In genomic region chrX:102493992-102494730, GRCm38 (mm10) we compare ENCODE assay signal across 9 mouse cellular contexts. TPM values are rescaled to one million over a fixed set of nuclear protein-coding genes. Genes with fewer than 3 reads are reported as not detected.
DNase-seq lines count a peak whose midpoint lies in the region; ATAC-seq and TF ChIP-seq lines count a peak whose summit lies in the region.
"Had no signal": no experiment of that assay in that cellular context is flagged by ENCODE, and none has a peak within 500 bp of the region (broad histone marks: within the 10 kb centered on the region; RNA-seq: fewer than 3 reads in every experiment).

No protein-coding gene starts in this region.

- intact Hi-C loops in left cerebral cortex, postnatal 4 days (cut with DNase I): no loop called here

- H3K9ac ChIP-seq in MEL (ENCODE audit: control insufficient read depth, low read depth, low read length, poor library complexity, severe bottlenecking): no peak overlapping the region
- H3K9ac ChIP-seq: neural tube, embryonic 13.5 days had no signal

- H3K79me2 ChIP-seq in MEL (ENCODE audit: control insufficient read depth, insufficient read depth, low read length, poor library complexity): no peaks in the 10 kb centered on the region

- TF ChIP-seq CTCF in MEL (IDR thresholded peaks at IDR 0.05 in 2 of 3, conservative IDR thresholded peaks at IDR 0.05 in 1 of 3; ENCODE audit: control insufficient read depth in 1 of 3, insufficient read depth in 1 of 3, low read depth in 2 of 3, low read length in 3 of 3, poor library complexity in 1 of 3, severe bottlenecking in 1 of 3): peak; percentile 24 to 63 (median 54); a peak in 5 of 6 replicates

- peak; percentile 57 for TF ChIP-seq RAD21 in MEL (IDR thresholded peaks at IDR 0.05; ENCODE audit: low read depth, low read length)

- ATAC-seq in inflammation-experienced regulatory T-cells, adult 6 months: peak; percentile 68

- H3K27ac ChIP-seq in MEL (ENCODE audit: control insufficient read depth, low read depth, low read length): no peak overlapping the region
- H3K27ac ChIP-seq: neural tube, embryonic 13.5 days had no signal

- no peaks in the 10 kb centered on the region for H3K36me3 ChIP-seq in MEL (ENCODE audit: control insufficient read depth in 1 of 2, insufficient read depth in 2 of 2, low read length in 2 of 2)

- DNase-seq in adrenal gland, postnatal 10 days: peak; percentile 7
- no peak for DNase-seq in adrenal gland, postnatal 14 days
- peak; percentile 10 for DNase-seq in left cerebral cortex, postnatal 4 days
- DNase-seq in left cerebral cortex, adult 18-20 months (ENCODE audit: low spot score in 2 of 2): no peak
- peak; percentile 46 for DNase-seq in MEL (ENCODE audit: low read depth, low spot score)
- no peak for DNase-seq in gastrocnemius, postnatal 25 days
- DNase-seq in heart, adult 8-10 months (ENCODE audit: low spot score): no peak

- H3K27me3 ChIP-seq in MEL (ENCODE audit: control insufficient read depth in 1 of 2, insufficient read depth in 2 of 2, low read length in 2 of 2): no peaks in the 10 kb centered on the region

- no peak overlapping the region for H3K4me3 ChIP-seq in MEL (ENCODE audit: control insufficient read depth in 1 of 2, insufficient read depth in 1 of 2, low read depth in 2 of 2, low read length in 2 of 2)
- H3K4me3 ChIP-seq: neural tube, embryonic 13.5 days had no signal

- TF ChIP-seq EP300 in MEL (IDR thresholded peaks at IDR 0.05; ENCODE audit: low read depth in 1 of 2, low read length in 2 of 2): no peak

- no peak for TF ChIP-seq POLR2A in MEL (IDR thresholded peaks at IDR 0.05; ENCODE audit: control insufficient read depth in 1 of 2, insufficient read depth in 1 of 2, low read depth in 1 of 2, low read length in 2 of 2, poor library complexity in 1 of 2)

- H3K9me3 ChIP-seq in MEL (replicated peaks; ENCODE audit: insufficient read depth, low read length): no peaks in the 10 kb centered on the region
- H3K9me3 ChIP-seq: neural tube, embryonic 13.5 days had no signal

- no peaks in the 10 kb centered on the region for H3K4me1 ChIP-seq in MEL (ENCODE audit: control insufficient read depth in 1 of 2, insufficient read depth in 2 of 2, low read length in 2 of 2)
- H3K4me1 ChIP-seq: neural tube, embryonic 13.5 days had no signal

TF ChIP-seq in MEL, 35 proteins besides CTCF, POLR2A, EP300 and RAD21:
- TF ChIP-seq SMC3 (IDR thresholded peaks at IDR 0.05; ENCODE audit: low read depth, low read length) (peak; percentile 68), ZC3H11A (IDR thresholded peaks at IDR 0.05; ENCODE audit: low read depth, low read length) (0 out of 2 replicates have a peak, but pooled peaks have one; percentile 23), USF2 (IDR thresholded peaks at IDR 0.05; ENCODE audit: borderline replicate concordance in 1 of 2, insufficient read depth in 1 of 2, low read depth in 1 of 2, low read length in 2 of 2) (no peak), MAX (IDR thresholded peaks at IDR 0.05; ENCODE audit: low read length) (no peak)
TF ChIP-seq in MEL: peak in this region for 2.

RNA-seq across cellular contexts. Expression of gene Hdac8, which starts 11.0 kb away (rescaled TPM):
- total RNA-seq in adrenal gland, postnatal 10 days (2021): 1 to 10 TPM; 7.1 to 9.0 TPM
- 8.7 and 10.0 TPM in 2 replicates for total RNA-seq in adrenal gland, postnatal 14 days (2021)
- 10 to 100 TPM; 10.7 to 10.8 TPM for total RNA-seq in left cerebral cortex, postnatal 4 days (2021)
- 10 to 100 TPM; 14.0 to 16.7 TPM for total RNA-seq in left cerebral cortex, adult 18-20 months (2021)
- total RNA-seq in MEL (2012; rRNA removed): 8.8 and 10.0 TPM in 2 replicates
- 10 to 100 TPM in 1 of 2 experiments, not detected in 1; 11.8 TPM for polyA plus RNA-seq in MEL (2012; ENCODE audit: insufficient read depth in 1 of 2, insufficient read length in 2 of 2, low read depth in 1 of 2, low replicate concordance in 2 of 2, missing spikeins in 1 of 2)
- 10 to 100 TPM in 2 of 3 experiments, 1 to 10 TPM in 1; 9.7 to 13.7 (median 11.7) TPM for polyA plus RNA-seq in inflammation-experienced regulatory T-cells, adult 6 months (2017; shearing (Covaris generic))
- 1 to 10 TPM; 2.5 to 3.1 TPM for total RNA-seq in gastrocnemius, postnatal 25 days (2021)
- 1 to 10 TPM; 3.8 to 4.1 (median 4.0) TPM for total RNA-seq in heart, adult 8-10 months (2022)

Comparison
In these comparisons a context has a peak if more than half of its experiments do, and no peak if none do; other contexts are left out.
1. DNase-seq: peak in adrenal gland, postnatal 10 days (single experiment), left cerebral cortex, postnatal 4 days (single experiment) and MEL (single experiment); none in adrenal gland, postnatal 14 days (single experiment), left cerebral cortex, adult 18-20 months (0 of 2), gastrocnemius, postnatal 25 days (single experiment) and heart, adult 8-10 months (single experiment).